Mouse (Mus musculus): Measurements from ENCODE around the gene Gm34653.
A peak's percentile ranks its signal among the peaks of the same experiment; 100 is the strongest.
"Not testable (repeated sequence)": the region's sequence is repeated elsewhere in the genome, so short reads cannot be mapped to it uniquely, and the experiment has no call there.

Gene Gm34653

GRCm38 (mm10) chr2:34825827-34826459 is 6.9 kb upstream of the Gm34653 start, which contains the start of gene Fbxw2:
TSS of gene Fbxw2 (minus strand) at chr2:34826311.
- DNase-seq: peak; percentile 93

- DNase-seq: peak; percentile 16
These were observed 6.2 kb upstream of the Gm34653 start for GRCm38 (mm10) chr2:34826460-34827231.

- no peak for DNase-seq
These were observed 5.2 kb upstream of the Gm34653 start for GRCm38 (mm10) chr2:34827591-34827990.

GRCm38 (mm10) chr2:34828026-34828425 is 4.8 kb upstream of the Gm34653 start:
- no peak for DNase-seq

- not testable (repeated sequence) for DNase-seq
These were observed 2.7 kb upstream of the Gm34653 start for GRCm38 (mm10) chr2:34830066-34830465.

- no peak for DNase-seq
These were observed 817 bp downstream of the Gm34653 start for GRCm38 (mm10) chr2:34833624-34834023.

- no peak for DNase-seq
These were observed 2.9 kb downstream of the Gm34653 start for GRCm38 (mm10) chr2:34835669-34836068.

- not testable (repeated sequence) for DNase-seq
These were observed 7.3 kb downstream of the Gm34653 start for GRCm38 (mm10) chr2:34840143-34840542.

GRCm38 (mm10) chr2:34841706-34842105 is 8.9 kb downstream of the Gm34653 start:
- DNase-seq: no peak

GRCm38 (mm10) chr2:34843211-34843939 is 10.6 kb downstream of the Gm34653 start:
- no peak for DNase-seq

GRCm38 (mm10) chr2:34847702-34848101 is 14.9 kb downstream of the Gm34653 start:
- DNase-seq: no peak

- no peak for DNase-seq
These were observed 22.5 kb downstream of the Gm34653 start for GRCm38 (mm10) chr2:34855265-34855664.

GRCm38 (mm10) chr2:34857728-34858127 is 24.9 kb downstream of the Gm34653 start:
- no peak for DNase-seq

- DNase-seq: no peak
These were observed 36.9 kb downstream of the Gm34653 start for GRCm38 (mm10) chr2:34869680-34870079.

GRCm38 (mm10) chr2:34870520-34871474 is 38.0 kb downstream of the Gm34653 start:
- peak; percentile 94 for DNase-seq

GRCm38 (mm10) chr2:34874271-34874670 is 41.5 kb downstream of the Gm34653 start, which contains the start of gene Cutal:
TSS of gene Cutal (plus strand) at chr2:34874396.
- DNase-seq: no peak

GRCm38 (mm10) chr2:34874816-34875345 is 42.1 kb downstream of the Gm34653 start, which contains the start of gene Psmd5:
TSS of gene Psmd5 (minus strand) at chr2:34874968.
- DNase-seq: no peak

GRCm38 (mm10) chr2:34880054-34880453 is 47.2 kb downstream of the Gm34653 start:
- no peak for DNase-seq

- DNase-seq: no peak
These were observed 50.0 kb downstream of the Gm34653 start for GRCm38 (mm10) chr2:34882757-34883156.

GRCm38 (mm10) chr2:34883190-34883589 is 50.4 kb downstream of the Gm34653 start:
- no peak for DNase-seq

- no peak for DNase-seq
These were observed 51.4 kb downstream of the Gm34653 start for GRCm38 (mm10) chr2:34884186-34884585.

Measured in cerebellum, adult 9-11 months (tissue).